Mouse (Mus musculus) heart, postnatal 4 days (tissue): Measurements from ENCODE around the gene Mrps33. TPM values are rescaled to one million over a fixed set of nuclear protein-coding genes. Genes with fewer than 3 reads are reported as not detected.

ENCODE experiments used
- DNase-seq: peaks from one replicate; pipeline ENCODE4 v3.0.0; 2021
- total RNA-seq, 2 experiments: library from RNA; stranded (reverse); gene quantifications; 2 replicates each; pipeline ENCODE4 v1.2.3; 2021

The Mrps33 gene
- total RNA-seq, 2 experiments from 2014 or later: 81.4 to 95.1 TPM

DNA sequence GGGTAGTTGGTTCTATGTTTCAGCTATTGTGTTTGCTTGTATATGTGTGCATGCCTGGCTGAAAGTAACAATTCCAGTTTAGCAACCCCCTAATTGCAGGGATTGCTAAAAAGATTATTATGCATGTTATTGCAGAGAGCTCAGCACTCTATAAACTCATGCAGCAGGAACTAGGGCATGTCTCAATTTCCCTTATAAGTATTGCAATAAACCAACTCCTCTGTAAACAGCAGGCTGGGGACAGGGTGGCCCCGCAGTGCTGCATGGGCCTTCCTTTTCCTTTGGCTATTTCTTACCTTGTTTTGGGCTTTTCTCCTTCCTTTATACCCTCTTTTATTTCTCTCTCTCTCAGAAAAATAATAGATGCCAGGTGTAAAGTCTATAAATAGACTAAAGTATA is 32.3 kb downstream of the Mrps33 start:
- no peak for DNase-seq

DNA sequence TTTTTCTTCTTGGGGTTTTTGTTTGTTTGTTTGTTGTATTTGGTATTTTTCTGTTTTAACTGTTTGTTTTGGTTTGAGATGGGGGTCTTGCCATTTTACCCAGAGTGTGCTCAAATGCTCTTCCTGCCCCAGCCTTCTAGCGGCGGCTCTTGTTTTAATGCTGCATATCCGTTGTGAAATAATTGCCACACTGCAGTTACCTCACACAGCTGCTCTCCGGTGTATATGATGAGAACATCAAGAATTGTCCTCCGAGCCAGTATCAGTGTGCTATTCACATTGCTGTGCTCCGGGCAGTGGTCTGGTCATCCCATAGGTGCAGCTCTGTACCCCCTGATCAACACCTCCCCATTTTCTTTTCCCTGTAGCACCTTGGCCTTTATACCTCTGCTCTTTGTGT is 34.5 kb downstream of the Mrps33 start:
- DNase-seq: no peak

DNA sequence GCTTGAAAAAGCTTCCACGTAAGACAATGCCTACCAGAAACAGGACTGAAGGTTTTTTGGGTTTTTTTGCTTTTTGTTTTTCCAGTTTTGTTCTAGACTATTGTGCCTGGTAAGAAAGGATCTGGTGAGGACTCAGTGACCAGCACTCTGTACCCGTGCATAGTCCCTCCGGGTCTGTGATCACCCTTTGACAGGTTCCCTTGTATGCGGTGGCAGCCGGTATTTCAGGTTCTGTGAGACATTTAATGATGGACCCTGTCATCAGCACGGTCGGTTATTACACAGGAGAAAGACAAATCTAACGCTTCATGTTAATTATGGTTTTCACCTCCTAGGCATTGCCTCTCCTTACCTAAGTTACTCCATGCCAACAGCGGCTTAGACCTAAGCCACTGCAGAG is 35.8 kb downstream of the Mrps33 start:
- DNase-seq: no peak

DNA sequence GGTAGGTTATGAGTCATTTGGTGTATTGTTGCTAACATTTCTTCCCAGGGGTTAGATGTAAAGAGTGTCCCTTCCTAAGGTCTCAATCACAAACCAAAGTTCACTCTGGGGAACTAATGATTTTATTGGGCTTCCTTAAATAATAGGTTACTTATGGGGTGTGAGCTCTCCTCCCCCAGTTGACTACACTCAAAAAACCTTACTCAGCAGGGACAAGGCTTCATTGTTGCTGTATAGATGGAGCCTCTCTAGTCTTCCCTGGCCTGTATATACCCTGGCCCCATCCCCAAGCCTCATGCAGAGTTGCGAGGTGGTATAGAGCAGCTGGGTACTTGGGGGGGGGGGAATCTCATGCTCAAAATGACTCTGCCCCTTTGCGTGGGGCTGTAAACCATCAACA is 53.6 kb downstream of the Mrps33 start:
- DNase-seq: no peak

Other genes starting within 250 kb of the Mrps33 start
- 10 to 100 TPM; 15.9 to 16.6 TPM for gene Adck2, start 237.1 kb downstream of the Mrps33 start, total RNA-seq
- gene Gm42420, start 225.2 kb downstream of the Mrps33 start, total RNA-seq: not detected
- 100 to 1,000 TPM; 406 to 449 TPM for gene Ndufb2, start 218.4 kb downstream of the Mrps33 start, total RNA-seq
- gene Braf, start 85.5 kb downstream of the Mrps33 start, total RNA-seq: 10 to 100 TPM; 22.3 to 23.0 TPM
- under 1 TPM; 0.16 to 0.29 TPM for gene Tmem178b, start 62.3 kb upstream of the Mrps33 start, total RNA-seq